Mouse (Mus musculus) adrenal gland, adult 2 months (tissue): ENCODE measurements at regions not wholly inside any gene's neighbourhood (a gene's known extent, or its start where the extent isn't known, plus 50 kb on each side); places are given as distances from the start of the nearest gene placed in this dataset.

ENCODE experiments used
- DNase-seq: peaks from one replicate; pipeline ENCODE4 v3.0.0; 2021

DNA sequence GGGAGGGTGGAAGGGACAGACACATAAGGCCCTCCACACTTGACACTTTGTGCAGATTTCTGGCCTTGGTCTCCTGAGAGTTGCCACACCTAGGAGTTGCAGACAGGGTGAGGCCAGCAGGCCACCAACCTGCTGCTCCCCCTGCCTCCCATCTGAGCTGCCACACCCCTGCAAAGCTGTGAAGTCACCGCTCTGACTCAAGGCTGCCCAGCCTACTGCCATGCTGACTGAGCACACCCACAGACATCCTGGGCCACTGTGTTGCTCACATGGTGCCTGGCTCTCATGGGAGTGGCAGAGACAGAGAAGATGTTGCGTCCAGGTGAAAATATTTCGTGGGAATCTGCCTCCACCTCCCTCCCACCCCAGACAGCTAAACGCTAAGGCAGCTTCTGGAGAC is 150.3 kb downstream of the Tfap2c start:
- DNase-seq: no peak

- DNase-seq: no peak
Observed at GRCm38 (mm10) chr2:172710641-172711040, 161.2 kb downstream of the Tfap2c start.

DNA sequence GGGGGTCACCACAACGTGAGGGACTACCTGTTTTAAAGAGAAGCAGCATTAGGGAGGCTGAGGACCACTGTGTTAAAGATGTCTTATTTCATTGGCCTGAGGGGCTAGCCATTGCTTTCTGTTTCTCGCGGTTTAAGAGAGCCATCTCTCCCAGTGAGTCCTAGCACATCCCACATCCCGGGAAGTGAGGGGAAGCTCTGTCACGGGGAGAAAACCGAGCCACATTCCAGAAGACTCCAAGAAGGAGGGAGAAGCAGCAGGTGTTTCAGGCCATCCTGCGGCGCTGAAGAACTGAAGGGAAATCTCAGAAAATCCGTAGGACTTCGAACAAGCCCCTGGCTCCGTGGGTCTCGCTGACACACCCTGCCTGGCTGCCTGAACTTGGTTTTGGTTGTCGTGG is 177.3 kb downstream of the Tfap2c start:
- DNase-seq: no peak

- DNase-seq: no peak
Observed at GRCm38 (mm10) chr2:172727576-172727975, 178.2 kb downstream of the Tfap2c start.

- peak; percentile 41 for DNase-seq
Observed at GRCm38 (mm10) chr2:172728240-172728821, 178.9 kb downstream of the Tfap2c start.

DNA sequence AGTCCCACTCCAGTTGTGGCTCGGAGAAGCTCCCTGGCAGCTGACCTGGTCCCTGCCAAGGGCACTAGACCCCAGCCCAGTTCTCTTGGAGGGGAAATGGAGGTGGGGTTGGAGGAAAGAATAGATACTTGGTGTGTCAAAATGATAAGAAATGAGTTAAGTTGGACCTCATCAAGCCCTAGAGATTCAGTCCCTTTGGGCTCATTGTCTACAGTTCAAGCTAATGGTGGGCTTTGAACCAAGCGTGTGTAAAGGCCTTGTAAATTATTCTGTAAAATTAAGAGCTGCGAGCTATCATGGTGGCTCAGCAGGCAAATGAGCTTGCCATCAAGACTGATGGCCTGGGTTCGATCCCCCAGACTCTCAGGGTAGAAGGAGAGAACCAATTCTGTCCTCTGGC is 179.8 kb downstream of the Tfap2c start:
- no peak for DNase-seq

- no peak for DNase-seq
Observed at GRCm38 (mm10) chr2:172729741-172730140, 180.3 kb downstream of the Tfap2c start.

GRCm38 (mm10) chr2:172731408-172731807 is 182.0 kb downstream of the Tfap2c start:
- DNase-seq: no peak

GRCm38 (mm10) chr2:172732453-172733210 is 183.2 kb downstream of the Tfap2c start:
- DNase-seq: no peak

DNA sequence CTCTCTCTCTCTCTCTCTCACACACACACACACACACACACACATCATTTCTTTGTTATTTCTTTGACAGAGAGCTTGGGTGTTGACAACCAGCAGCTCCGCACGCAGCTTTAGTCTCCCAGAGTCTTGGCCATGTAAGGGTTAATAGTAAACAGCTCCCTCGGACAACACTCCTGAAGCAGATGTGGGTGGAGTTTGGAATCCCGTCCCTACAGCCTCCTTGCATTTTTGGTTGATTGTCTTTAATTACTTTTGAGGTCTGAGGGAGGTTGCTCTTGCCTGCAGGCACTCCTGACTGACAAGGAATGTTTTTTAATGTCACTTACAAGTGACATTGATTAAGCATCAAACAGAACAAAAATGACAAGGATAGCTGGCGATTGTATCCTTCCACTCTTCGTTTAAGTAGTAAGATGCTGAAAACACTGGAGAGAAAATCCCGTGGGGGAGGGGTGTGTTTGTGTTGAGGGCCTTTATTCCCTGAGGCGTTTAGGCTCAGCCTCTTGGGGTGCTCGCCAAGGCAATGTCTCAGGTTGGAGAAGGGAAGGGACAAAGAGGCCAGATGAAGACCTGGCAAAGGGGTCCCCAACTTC is 184.1 kb downstream of the Tfap2c start:
- no peak for DNase-seq

GRCm38 (mm10) chr2:172735621-172736020 is 186.2 kb downstream of the Tfap2c start:
- no peak for DNase-seq

- no peak for DNase-seq
Observed at GRCm38 (mm10) chr2:172739041-172739491, 189.7 kb downstream of the Tfap2c start.

DNA sequence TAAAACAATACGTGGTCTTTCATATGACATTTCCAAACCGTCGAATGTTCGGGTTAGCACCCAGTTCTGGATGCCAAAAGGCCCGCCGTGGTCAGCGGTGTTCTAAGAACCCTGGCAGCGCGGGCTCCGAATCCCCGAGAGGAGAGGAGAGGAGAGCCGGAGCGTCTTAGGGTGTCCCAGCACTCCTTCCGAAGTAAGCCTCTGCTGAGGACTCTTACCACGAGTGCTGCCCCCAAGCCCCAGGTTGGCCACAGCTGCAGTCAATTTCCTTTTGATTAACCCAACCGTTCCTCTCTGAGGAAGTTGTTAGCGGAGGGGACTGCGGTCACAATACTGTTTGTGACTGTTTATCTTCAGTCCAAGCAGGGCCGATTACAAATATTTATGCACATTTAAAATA is 190.1 kb downstream of the Tfap2c start:
- no peak for DNase-seq

DNA sequence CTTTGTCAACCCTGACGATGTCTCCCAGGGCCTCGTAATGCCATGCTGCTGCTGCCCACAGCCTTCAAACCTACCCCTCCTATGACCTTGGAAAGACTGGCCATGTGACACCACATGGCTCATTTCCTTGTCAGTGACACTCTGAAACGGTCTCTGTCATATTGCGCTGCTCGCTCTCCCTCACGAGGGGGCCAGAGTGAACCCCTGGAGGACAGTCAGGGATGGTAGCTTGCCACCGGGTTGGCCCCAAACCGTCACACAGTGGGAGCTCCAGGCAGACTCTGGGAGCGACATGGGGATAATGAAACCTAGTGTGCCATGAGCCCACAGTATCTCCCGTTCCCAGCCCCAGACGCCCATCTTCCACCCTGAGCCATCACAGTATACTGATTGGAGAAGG is 188.8 kb downstream of the Bmp7 start:
- DNase-seq: no peak

DNA sequence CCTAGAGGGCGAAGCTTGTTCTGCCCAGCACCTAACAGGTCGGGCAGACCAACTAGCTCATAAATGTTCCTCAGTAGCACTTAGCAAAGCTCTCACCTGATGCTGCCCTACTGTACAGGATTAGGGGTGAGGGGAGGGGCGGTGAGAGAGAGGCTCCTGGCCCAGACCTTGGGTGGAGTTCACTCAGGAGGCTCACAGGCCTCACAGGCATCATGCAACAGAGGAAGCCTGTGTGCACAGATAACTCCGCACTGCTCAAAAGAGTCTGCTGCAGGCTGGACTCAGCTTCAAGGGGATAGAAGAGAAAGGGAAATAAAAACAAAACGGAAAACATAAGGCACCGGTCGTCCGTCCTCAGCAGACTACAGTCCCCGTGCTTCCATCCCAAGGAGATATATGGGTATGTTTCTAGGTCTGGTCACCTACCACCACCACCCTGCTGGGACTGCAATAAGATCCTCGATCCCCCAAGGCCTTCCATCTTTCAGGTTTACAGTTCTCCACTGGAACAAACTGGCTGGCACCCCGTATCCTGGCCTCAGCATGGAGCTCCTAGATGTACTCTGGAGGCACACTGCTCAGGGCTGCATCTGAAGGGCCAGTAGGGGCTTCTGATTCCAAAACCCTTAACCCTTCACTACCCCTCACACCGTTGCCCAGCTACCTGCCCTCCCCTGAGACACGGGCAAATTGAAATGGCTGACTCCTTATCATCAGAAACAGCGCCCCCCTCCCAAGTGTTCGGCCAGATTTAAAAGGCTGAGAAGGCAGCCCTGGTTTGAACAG is 184.2 kb downstream of the Bmp7 start:
- DNase-seq: no peak

DNA sequence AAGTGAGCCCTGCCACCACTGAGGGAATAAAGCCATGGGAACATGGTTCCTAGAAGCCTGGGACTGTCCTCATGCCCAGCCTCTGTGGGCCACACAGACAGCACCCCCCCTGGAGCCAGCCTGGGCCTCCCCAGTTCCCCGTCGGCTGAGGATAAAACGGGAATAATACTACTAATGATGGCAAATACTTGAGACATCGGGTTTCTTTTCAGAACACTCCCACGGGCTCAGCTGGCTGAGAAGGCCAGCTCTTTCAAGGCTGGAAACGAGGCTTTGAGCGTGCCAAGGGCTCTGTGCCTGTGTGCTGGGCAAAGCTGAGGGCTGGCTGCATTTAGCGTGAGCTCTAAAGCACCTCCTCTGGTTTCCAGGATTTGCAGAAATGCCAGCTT is 183.7 kb downstream of the Bmp7 start:
- peak; percentile 34 for DNase-seq

DNA sequence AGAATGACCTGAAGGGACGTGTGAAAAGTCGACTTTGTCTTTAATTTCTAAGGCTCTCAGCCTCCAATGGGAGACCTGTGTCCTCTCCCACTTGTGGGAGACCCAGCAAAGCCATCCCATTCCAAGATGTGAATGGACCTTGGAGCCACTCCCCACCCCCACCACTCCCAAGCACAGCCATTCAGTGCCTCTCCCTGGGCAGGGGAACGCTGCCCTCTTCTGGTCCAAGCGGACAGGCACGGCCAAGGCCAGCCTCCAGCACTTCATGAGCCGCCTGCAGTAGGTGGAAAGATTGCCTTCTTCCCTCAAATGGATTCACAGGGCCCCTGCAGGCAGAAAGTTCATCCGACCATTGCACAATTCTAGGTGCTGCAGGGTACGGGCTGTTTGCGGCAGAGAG is 181.6 kb downstream of the Bmp7 start:
- DNase-seq: peak; percentile 63

DNA sequence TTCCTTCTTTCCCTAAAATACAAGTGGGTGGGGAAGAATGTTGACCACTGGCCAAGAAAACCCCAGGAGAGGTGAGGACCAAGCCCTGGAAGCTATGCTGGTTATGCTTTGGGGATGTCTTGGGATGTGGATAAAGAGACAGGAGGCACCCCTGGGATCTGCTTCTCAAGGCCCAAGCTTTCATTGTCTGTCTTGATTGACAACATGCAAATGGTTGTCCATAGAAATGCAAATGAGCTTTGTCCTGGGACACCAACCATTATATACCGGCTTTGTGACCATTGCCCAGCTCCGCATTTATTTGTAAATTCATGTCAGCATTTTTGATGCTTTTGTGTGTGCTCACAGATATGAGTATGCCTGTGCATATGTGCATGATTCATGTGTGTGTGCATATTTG is 174.9 kb downstream of the Bmp7 start:
- no peak for DNase-seq

DNA sequence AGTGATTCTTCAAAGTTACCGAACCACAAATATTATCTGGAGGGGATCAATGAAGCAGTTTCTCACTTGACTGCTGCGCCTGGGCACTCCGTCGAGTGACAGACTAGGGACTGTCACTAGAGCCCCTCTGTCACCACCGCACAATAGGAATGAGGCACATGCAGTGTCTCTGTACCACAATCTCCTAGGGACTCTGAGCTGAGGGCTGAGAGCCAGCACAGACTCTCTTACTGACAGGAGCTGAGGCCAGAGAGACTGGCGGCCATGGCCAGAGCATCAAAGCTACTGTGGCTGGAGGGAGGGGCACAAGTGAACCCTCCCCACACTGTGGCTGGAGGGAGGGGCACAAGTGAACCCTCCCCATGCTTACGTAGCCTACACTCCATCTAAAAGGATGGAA is 173.7 kb downstream of the Bmp7 start:
- DNase-seq: no peak

GRCm38 (mm10) chr2:172768756-172769155 is 171.4 kb downstream of the Bmp7 start:
- no peak for DNase-seq

- no peak for DNase-seq
Observed at GRCm38 (mm10) chr2:172770061-172770460, 170.1 kb downstream of the Bmp7 start.

DNA sequence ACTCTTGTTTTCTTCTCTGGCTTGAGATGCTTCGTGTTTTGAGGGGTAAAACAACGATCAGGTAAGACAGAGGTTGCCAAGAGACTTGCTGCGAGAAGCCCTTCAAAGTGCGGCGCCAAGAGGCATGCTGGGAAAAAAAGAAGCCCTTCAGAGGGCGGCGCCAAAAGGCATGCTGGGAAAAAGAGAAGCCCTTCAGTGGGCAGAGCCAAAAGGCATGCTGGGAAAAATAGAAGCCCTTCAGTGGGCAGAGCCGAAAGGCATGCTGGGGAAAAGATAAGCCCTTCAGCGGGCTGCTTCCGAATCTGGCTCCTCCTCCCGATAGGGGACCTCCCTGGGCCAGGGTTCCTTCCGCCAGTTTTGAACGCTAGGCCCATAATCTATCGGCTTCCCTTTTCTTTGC is 169.5 kb downstream of the Bmp7 start:
- DNase-seq: no peak

GRCm38 (mm10) chr2:172773176-172773575 is 166.9 kb downstream of the Bmp7 start:
- DNase-seq: peak; percentile 59
